Mouse (Mus musculus) heart, adult 2 months (tissue): Measurements from ENCODE around the gene Parvg. TPM values are rescaled to one million over a fixed set of nuclear protein-coding genes. Genes with fewer than 3 reads are reported as not detected.

Source experiments
- DNase-seq, 2 experiments: peaks; one replicate each; pipeline ENCODE4 v3.0.0; 2021
- H3K27ac ChIP-seq: fragments of 200-600 bp; 2 replicates; pipeline ENCODE4 v1.8.1; 2022
- H3K27me3 ChIP-seq: fragments of 200-500 bp; 2 replicates; pipeline ENCODE4 v1.6.1; 2012; ENCODE audit warnings: mild to moderate bottlenecking, low read length, inconsistent platforms, mixed read lengths; ENCODE audit not compliant: control insufficient read depth, insufficient read depth
- H3K36me3 ChIP-seq: fragments of 200-500 bp; 2 replicates; pipeline ENCODE4 v1.6.1; 2012; ENCODE audit warnings: low read length, inconsistent platforms; ENCODE audit not compliant: control insufficient read depth, insufficient read depth
- H3K4me1 ChIP-seq: fragments of 200-500 bp; 2 replicates; pipeline ENCODE4 v1.6.1; 2011; ENCODE audit warnings: low read length; ENCODE audit not compliant: control insufficient read depth, insufficient read depth
- H3K4me3 ChIP-seq: fragments of 200-600 bp; 2 replicates; pipeline ENCODE4 v1.8.1; 2022
- H3K79me2 ChIP-seq: fragments of 200-500 bp; replicated peaks from 2 replicates; pipeline ENCODE4 v1.6.1; 2012; ENCODE audit warnings: mild to moderate bottlenecking, inconsistent platforms, low read length, moderate library complexity, mixed read lengths; ENCODE audit not compliant: control insufficient read depth, insufficient read depth
- H3K9ac ChIP-seq: fragments of 200-500 bp; 2 replicates; pipeline ENCODE4 v1.6.1; 2012; ENCODE audit warnings: low read depth, mild to moderate bottlenecking, control low read depth, inconsistent platforms, low read length, mixed read lengths
- CTCF ChIP-seq: fragments of 200-600 bp; IDR thresholded peaks from 2 replicates; pipeline ENCODE4 v1.8.1; 2022; ENCODE audit warnings: antibody characterized with exemption, mild to moderate bottlenecking, moderate library complexity
- EP300 ChIP-seq: fragments of 200-500 bp; IDR thresholded peaks from 2 replicates; pipeline ENCODE4 v1.6.1; 2011; ENCODE audit warnings: low read depth, low read length, control low read depth; ENCODE audit not compliant: insufficient read depth
- POLR2A ChIP-seq: fragments of 200-500 bp; IDR thresholded peaks from 2 replicates; pipeline ENCODE4 v1.6.1; 2011; ENCODE audit warnings: mild to moderate bottlenecking, low read depth, low read length, control low read depth; ENCODE audit not compliant: insufficient read depth
- WGBS: fragments of 180-500 bp; shearing (Covaris S2); methylation state at CpG from one replicate; pipeline ENCODE4 v1.1.7; 2018; 5-methylcytosine and 5-hydroxymethylcytosine counted together
- intact Hi-C: fragments of 180-260 bp; cut with DNase I; formaldehyde crosslinking; loops from one replicate; pipeline ENCODE4 v1.15.1; 2025
- polyA plus RNA-seq: library from polyadenylated mRNA; depleted of rRNA; stranded (reverse); fragments of >200 nt; gene quantifications from 2 replicates; pipeline ENCODE4 v1.2.3, GENCODE M21; 2012; rRNA removed
- total RNA-seq, 2 experiments: library from RNA; stranded (reverse); gene quantifications; 2 replicates each; pipeline ENCODE4 v1.2.3; 2021

Gene Parvg
- total and polyA plus RNA-seq, 3 experiments, result 1.3 to 2.5 (median 1.9) TPM

GRCm38 (mm10) chr15:84392131-84392530, 68.3 kb downstream of the Parvg start:
- H3K9ac ChIP-seq, result no peak overlapping the region
- TF ChIP-seq CTCF (no peak), POLR2A (no peak), EP300 (no peak)
- intact Hi-C loops, result no loop called here
- WGBS, result 88% methylated on average over 4 of the region's 4 CpGs
- H3K4me1 ChIP-seq, result no peaks in the 10 kb centered on the region
- H3K36me3 ChIP-seq, result no peaks in the 10 kb centered on the region
- H3K4me3 ChIP-seq, result no peak overlapping the region
- no peak overlapping the region for H3K27ac ChIP-seq
- H3K27me3 ChIP-seq, result no peaks in the 10 kb centered on the region
- H3K79me2 ChIP-seq, result no peaks in the 10 kb centered on the region
- DNase-seq, result no peak

Other genes starting within 250 kb of the Parvg start
- gene Sult4a1, start 218.3 kb upstream of the Parvg start, total RNA-seq, result under 1 TPM in 1 of 2 experiments, not detected in 1; 0.20 TPM
- gene Sult4a1, start 218.3 kb upstream of the Parvg start, polyA plus RNA-seq, result 0.86 and 0.91 TPM in 2 replicates
- gene Pnpla5, start 200.9 kb upstream of the Parvg start, total RNA-seq, result not detected
- 0.15 TPM in 1 of 2 replicates, not detected in the other for gene Pnpla5, start 200.9 kb upstream of the Parvg start, polyA plus RNA-seq
- gene Pnpla3, start 156.2 kb upstream of the Parvg start, total RNA-seq, result 1 to 10 TPM; 1.1 to 3.8 TPM
- gene Pnpla3, start 156.2 kb upstream of the Parvg start, polyA plus RNA-seq, result 26.2 and 30.1 TPM in 2 replicates
- 100 to 1,000 TPM; 258 to 289 TPM for gene Samm50, start 131.8 kb upstream of the Parvg start, total RNA-seq
- gene Samm50, start 131.8 kb upstream of the Parvg start, polyA plus RNA-seq, result 27.8 and 36.6 TPM in 2 replicates
- gene Parvb, start 92.0 kb upstream of the Parvg start, total RNA-seq, result 100 to 1,000 TPM in 1 of 2 experiments, 10 to 100 TPM in 1; 99.4 to 116 TPM
- 58.5 and 61.6 TPM in 2 replicates for gene Parvb, start 92.0 kb upstream of the Parvg start, polyA plus RNA-seq
- gene Shisal1, start 123.1 kb downstream of the Parvg start, total RNA-seq, result 1 to 10 TPM; 1.1 to 1.7 TPM
- 1.00 and 1.8 TPM in 2 replicates for gene Shisal1, start 123.1 kb downstream of the Parvg start, polyA plus RNA-seq
- gene Rtl6, start 233.8 kb downstream of the Parvg start, total RNA-seq, result 1 to 10 TPM; 6.8 to 6.9 TPM
- 7.6 and 8.6 TPM in 2 replicates for gene Rtl6, start 233.8 kb downstream of the Parvg start, polyA plus RNA-seq